Mouse (Mus musculus) induced T-regulatory cell, adult 2 months (primary cell): Measurements from ENCODE around the gene Sgsm2.
A peak's percentile ranks its signal among the peaks of the same experiment; 100 is the strongest.

Experiments
- DNase-seq: peaks from one replicate; pipeline ENCODE4 v3.0.0-alpha.2; 2012; ENCODE audit warnings: low read depth

The Sgsm2 gene

GRCm38 (mm10) chr11:74840739-74841138 is 56.1 kb downstream of the Sgsm2 start:
- no peak for DNase-seq

GRCm38 (mm10) chr11:74839860-74840715 is 56.8 kb downstream of the Sgsm2 start:
- DNase-seq, result peak; percentile 23

- peak; percentile 94 for DNase-seq
These were observed 57.9 kb downstream of the Sgsm2 start for GRCm38 (mm10) chr11:74838971-74839370.

- peak; percentile 98 for DNase-seq
These were observed 58.4 kb downstream of the Sgsm2 start for GRCm38 (mm10) chr11:74838441-74838840.

GRCm38 (mm10) chr11:74837694-74838431 is 59.0 kb downstream of the Sgsm2 start:
- DNase-seq, result peak; percentile 98

- no peak for DNase-seq
These were observed 59.7 kb downstream of the Sgsm2 start for GRCm38 (mm10) chr11:74837056-74837693.

- no peak for DNase-seq
These were observed 60.4 kb downstream of the Sgsm2 start for GRCm38 (mm10) chr11:74836225-74837055.

GRCm38 (mm10) chr11:74835593-74836224 is 61.2 kb downstream of the Sgsm2 start:
- no peak for DNase-seq

- DNase-seq, result peak; percentile 54
These were observed 62.1 kb downstream of the Sgsm2 start for GRCm38 (mm10) chr11:74834650-74835277.

GRCm38 (mm10) chr11:74834359-74834638 is 62.6 kb downstream of the Sgsm2 start:
- no peak for DNase-seq

GRCm38 (mm10) chr11:74833536-74834358 is 63.1 kb downstream of the Sgsm2 start:
- peak; percentile 52 for DNase-seq

GRCm38 (mm10) chr11:74832503-74833143 is 64.2 kb downstream of the Sgsm2 start:
- peak; percentile 90 for DNase-seq

- DNase-seq, result peak; percentile 98
These were observed 65.0 kb downstream of the Sgsm2 start for GRCm38 (mm10) chr11:74831606-74832451.

GRCm38 (mm10) chr11:74831191-74831605 is 65.7 kb downstream of the Sgsm2 start:
- DNase-seq, result peak; percentile 78

- peak; percentile 98 for DNase-seq
These were observed 66.4 kb downstream of the Sgsm2 start, which contains the start of gene Mnt for GRCm38 (mm10) chr11:74830256-74831161. Gene Mnt (plus strand): TSS chr11:74830920.

GRCm38 (mm10) chr11:74829812-74830211 is 67.0 kb downstream of the Sgsm2 start:
- peak; percentile 95 for DNase-seq

- DNase-seq, result no peak
These were observed 67.8 kb downstream of the Sgsm2 start for GRCm38 (mm10) chr11:74828965-74829550.
